Comparison of ENCODE assay signal across 8 mouse cellular contexts in genomic region chrX:150440505-150441338, GRCm38 (mm10). TPM values are rescaled to one million over a fixed set of nuclear protein-coding genes. Genes with fewer than 3 reads are reported as not detected.
DNase-seq lines count a peak whose midpoint lies in the region; ATAC-seq and TF ChIP-seq lines count a peak whose summit lies in the region.

No protein-coding gene starts in this region.

- no peaks in the 10 kb centered on the region for H3K4me1 ChIP-seq in embryonic facial prominence, embryonic 14.5 days (ENCODE audit: control insufficient read depth, insufficient read depth, low read length)
- H3K4me1 ChIP-seq in heart, embryonic 12.5 days (replicated peaks): no peaks in the 10 kb centered on the region
- no peaks in the 10 kb centered on the region for H3K4me1 ChIP-seq in kidney, embryonic 15.5 days
- no peaks in the 10 kb centered on the region for H3K4me1 ChIP-seq in limb, embryonic 14.5 days (ENCODE audit: control insufficient read depth, insufficient read depth, low read length)
- no peaks in the 10 kb centered on the region; the same call in 1 of the 2 replicates for H3K4me1 ChIP-seq in midbrain, embryonic 15.5 days
- H3K4me1 ChIP-seq in spleen, adult 2 months (ENCODE audit: control insufficient read depth, insufficient read depth, insufficient read length): no peaks in the 10 kb centered on the region

- H3K36me3 ChIP-seq in embryonic facial prominence, embryonic 14.5 days (ENCODE audit: control insufficient read depth, insufficient read depth, low read length): no peaks in the 10 kb centered on the region
- H3K36me3 ChIP-seq in heart, embryonic 12.5 days: no peaks in the 10 kb centered on the region
- H3K36me3 ChIP-seq in kidney, embryonic 15.5 days: no peaks in the 10 kb centered on the region
- no peaks in the 10 kb centered on the region for H3K36me3 ChIP-seq in limb, embryonic 14.5 days (ENCODE audit: control insufficient read depth, insufficient read depth, low read length)
- H3K36me3 ChIP-seq in midbrain, embryonic 15.5 days (replicated peaks): no peaks in the 10 kb centered on the region
- H3K36me3 ChIP-seq in spleen, adult 2 months (ENCODE audit: control insufficient read depth, insufficient read depth, low read length): no peaks in the 10 kb centered on the region

- DNase-seq in urinary bladder, adult 18-20 months (ENCODE audit: low spot score in 2 of 2): peak; percentile 9 to 13
- DNase-seq in urinary bladder, adult 2 months (ENCODE audit: low spot score): no peak
- DNase-seq in embryonic facial prominence, embryonic 14.5 days (ENCODE audit: low spot score): peak; percentile 89
- DNase-seq in limb, embryonic 14.5 days (ENCODE audit: low spot score): peak; percentile 60
- DNase-seq in spleen, adult 2 months (ENCODE audit: low read depth in 1 of 2, low spot score in 2 of 2): peak; percentile 38 to 54

- peak overlapping the region; percentile 34 for H3K9ac ChIP-seq in embryonic facial prominence, embryonic 14.5 days (ENCODE audit: low read depth, low read length)
- H3K9ac ChIP-seq in heart, embryonic 12.5 days: peak overlapping the region; percentile 48; the same call in 1 of the 2 replicates
- 0 out of 2 replicates have a peak overlapping the region, but pooled peaks have one; percentile 23 for H3K9ac ChIP-seq in kidney, embryonic 15.5 days
- peak overlapping the region; percentile 49 for H3K9ac ChIP-seq in limb, embryonic 14.5 days (ENCODE audit: low read depth, low read length, severe bottlenecking)
- H3K9ac ChIP-seq in midbrain, embryonic 15.5 days: peak overlapping the region; percentile 45

- ATAC-seq in embryonic facial prominence, embryonic 14.5 days (ENCODE audit: low read depth): peak; percentile 97
- 0 out of 2 replicates have a peak, but pooled peaks have one; percentile 57 for ATAC-seq in heart, embryonic 12.5 days (ENCODE audit: insufficient number of reproducible peaks, low FRiP score)
- ATAC-seq in kidney, embryonic 15.5 days (replicated peaks; ENCODE audit: low FRiP score): peak; percentile 96
- ATAC-seq in limb, embryonic 14.5 days (ENCODE audit: low FRiP score, low read depth): peak; percentile 74
- peak; percentile 97 for ATAC-seq in midbrain, embryonic 15.5 days (replicated peaks)

- 35% methylated on average over 18 of the region's 18 CpGs for WGBS in embryonic facial prominence, embryonic 14.5 days
- 31% methylated on average over 18 of the region's 18 CpGs for WGBS in heart, embryonic 12.5 days
- WGBS in kidney, embryonic 15.5 days: 22% methylated on average over 18 of the region's 18 CpGs
- 25% methylated on average over 18 of the region's 18 CpGs for WGBS in limb, embryonic 14.5 days
- WGBS in midbrain, embryonic 15.5 days: 28% methylated on average over 18 of the region's 18 CpGs
- 33% methylated on average over 18 of the region's 18 CpGs for WGBS in spleen, adult 2 months

- H3K4me2 ChIP-seq in embryonic facial prominence, embryonic 14.5 days (ENCODE audit: low read depth, low read length): peak overlapping the region; percentile 49
- peak overlapping the region; percentile 69 for H3K4me2 ChIP-seq in heart, embryonic 12.5 days
- peak overlapping the region; percentile 60 for H3K4me2 ChIP-seq in kidney, embryonic 15.5 days
- H3K4me2 ChIP-seq in limb, embryonic 14.5 days (replicated peaks; ENCODE audit: low read depth, low read length, severe bottlenecking): peak overlapping the region; percentile 48
- peak overlapping the region; percentile 49 for H3K4me2 ChIP-seq in midbrain, embryonic 15.5 days

- H3K27ac ChIP-seq in embryonic facial prominence, embryonic 14.5 days (replicated peaks; ENCODE audit: low read depth, low read length): peak overlapping the region; percentile 57
- no peak overlapping the region for H3K27ac ChIP-seq in heart, embryonic 12.5 days (ENCODE audit: poor library complexity, severe bottlenecking)
- H3K27ac ChIP-seq in kidney, embryonic 15.5 days: peak overlapping the region; percentile 84
- peak overlapping the region; percentile 67 for H3K27ac ChIP-seq in limb, embryonic 14.5 days (replicated peaks; ENCODE audit: low read depth, low read length)
- peak overlapping the region; percentile 87 for H3K27ac ChIP-seq in midbrain, embryonic 15.5 days
- H3K27ac ChIP-seq in spleen, adult 2 months (ENCODE audit: insufficient read depth, low read length): no peak overlapping the region

- H3K9me3 ChIP-seq in embryonic facial prominence, embryonic 14.5 days (ENCODE audit: control insufficient read depth, low read length): no peaks in the 10 kb centered on the region
- no peaks in the 10 kb centered on the region for H3K9me3 ChIP-seq in heart, embryonic 12.5 days (replicated peaks)
- H3K9me3 ChIP-seq in kidney, embryonic 15.5 days (replicated peaks): no peaks in the 10 kb centered on the region
- no peaks in the 10 kb centered on the region for H3K9me3 ChIP-seq in limb, embryonic 14.5 days (ENCODE audit: control insufficient read depth, low read length)
- no peaks in the 10 kb centered on the region for H3K9me3 ChIP-seq in midbrain, embryonic 15.5 days

- TF ChIP-seq POLR2A in limb, embryonic 14.5 days (IDR thresholded peaks at IDR 0.05; ENCODE audit: borderline replicate concordance, extremely low read depth, insufficient read depth, insufficient read length): no peak
- no peak for TF ChIP-seq POLR2A in spleen, adult 2 months (IDR thresholded peaks at IDR 0.05; ENCODE audit: low read depth, low read length)

- H3K27me3 ChIP-seq in embryonic facial prominence, embryonic 14.5 days (replicated peaks; ENCODE audit: control insufficient read depth, insufficient read depth, low read length): no peaks in the 10 kb centered on the region
- H3K27me3 ChIP-seq in heart, embryonic 12.5 days (replicated peaks): no peaks in the 10 kb centered on the region
- H3K27me3 ChIP-seq in kidney, embryonic 15.5 days: no peaks in the 10 kb centered on the region
- no peaks in the 10 kb centered on the region for H3K27me3 ChIP-seq in limb, embryonic 14.5 days (ENCODE audit: control insufficient read depth, insufficient read depth, low read length)
- H3K27me3 ChIP-seq in midbrain, embryonic 15.5 days (replicated peaks): no peaks in the 10 kb centered on the region
- no peaks in the 10 kb centered on the region for H3K27me3 ChIP-seq in spleen, adult 2 months (ENCODE audit: control insufficient read depth, insufficient read depth, low read length)

- H3K4me3 ChIP-seq in embryonic facial prominence, embryonic 14.5 days (ENCODE audit: low read depth, low read length): peak overlapping the region; percentile 38
- H3K4me3 ChIP-seq in heart, embryonic 12.5 days: peak overlapping the region; percentile 50
- peak overlapping the region; percentile 46 for H3K4me3 ChIP-seq in kidney, embryonic 15.5 days (replicated peaks)
- H3K4me3 ChIP-seq in limb, embryonic 14.5 days (replicated peaks; ENCODE audit: low read length): peak overlapping the region; percentile 33
- H3K4me3 ChIP-seq in midbrain, embryonic 15.5 days: peak overlapping the region; percentile 43
- peak overlapping the region; percentile 58 for H3K4me3 ChIP-seq in spleen, adult 2 months (ENCODE audit: extremely low read depth, insufficient read depth, insufficient read length)

- no peak for TF ChIP-seq CTCF in spleen, adult 2 months (IDR thresholded peaks at IDR 0.05; ENCODE audit: extremely low read depth, insufficient read depth, insufficient read length, insufficient replicate concordance)

RNA-seq across cellular contexts. Expression of gene Tmem29, which starts 18.2 kb away (rescaled TPM):
- polyA plus RNA-seq in urinary bladder, adult 2 months (2012; rRNA removed): 28.3 and 29.7 TPM in 2 replicates
- 29.6 and 35.8 TPM in 2 replicates for polyA plus RNA-seq in embryonic facial prominence, embryonic 14.5 days (2014; fragmentation: Nextera tagmentation; extraction: Ambion mirVana)
- polyA plus RNA-seq in heart, embryonic 12.5 days (2016; fragmentation: Nextera tagmentation; extraction: Ambion mirVana): 17.5 and 20.3 TPM in 2 replicates
- 33.7 and 38.4 TPM in 2 replicates for polyA plus RNA-seq in kidney, embryonic 15.5 days (2015; fragmentation: Nextera tagmentation; extraction: Ambion mirVana)
- 29.3 and 36.2 TPM in 2 replicates for polyA plus RNA-seq in limb, embryonic 14.5 days (2012; rRNA removed)
- polyA plus RNA-seq in limb, embryonic 14.5 days (2014; fragmentation: Nextera tagmentation; extraction: Ambion mirVana): 35.4 and 47.6 TPM in 2 replicates
- 70.9 and 77.2 TPM in 2 replicates for polyA plus RNA-seq in midbrain, embryonic 15.5 days (2015; fragmentation: Nextera tagmentation; extraction: Ambion mirVana)
- 0.88 and 1.2 TPM in 2 replicates for polyA plus RNA-seq in spleen, adult 2 months (2012; rRNA removed)

Comparison
In these comparisons a context has a peak if more than half of its experiments do, and no peak if none do; other contexts are left out.
1. H3K27ac ChIP-seq: peak in embryonic facial prominence, embryonic 14.5 days (single experiment), kidney, embryonic 15.5 days (single experiment), limb, embryonic 14.5 days (single experiment) and midbrain, embryonic 15.5 days (single experiment); none in heart, embryonic 12.5 days (single experiment) and spleen, adult 2 months (single experiment).
2. Peak in every context shown above with its lines, with median percentiles within 50 percentile points of each other: ATAC-seq, H3K4me2 ChIP-seq, H3K4me3 ChIP-seq and H3K9ac ChIP-seq.